ENCODE assay signal across 29 mouse cellular contexts in the genomic region with DNA sequence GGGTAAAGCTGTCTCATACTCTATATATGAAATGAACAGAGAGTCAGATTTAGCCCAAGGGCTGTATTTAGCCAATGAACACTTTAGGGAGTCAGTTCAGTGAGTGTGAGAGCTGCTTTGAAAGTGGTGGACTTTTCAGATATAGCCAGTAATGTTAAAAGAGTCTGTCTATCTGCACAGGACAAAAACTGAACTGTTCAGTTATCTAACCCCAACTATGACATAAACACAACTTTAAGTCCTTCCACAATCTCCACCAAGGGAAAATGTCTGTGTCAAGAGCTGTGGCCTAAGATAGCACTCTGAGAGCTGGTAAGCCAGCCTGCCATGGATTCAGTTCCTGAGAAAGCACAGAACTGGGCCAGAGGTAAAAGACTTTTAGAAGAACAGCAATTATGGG. TPM values are rescaled to one million over a fixed set of nuclear protein-coding genes. Genes with fewer than 3 reads are reported as not detected.
DNase-seq lines count a peak whose midpoint lies in the region; ATAC-seq and TF ChIP-seq lines count a peak whose summit lies in the region.
"Had no signal": no experiment of that assay in that cellular context is flagged by ENCODE, and none has a peak within 500 bp of the region (broad histone marks: within the 10 kb centered on the region; RNA-seq: fewer than 3 reads in every experiment).

No protein-coding gene starts in this region.

- H3K27me3 ChIP-seq in liver, embryonic 12.5 days (replicated peaks) = no peaks in the 10 kb centered on the region
- no peaks in the 10 kb centered on the region for H3K27me3 ChIP-seq in liver, embryonic 14.5 days (ENCODE audit: control insufficient read depth, insufficient read depth, low read length)
- H3K27me3 ChIP-seq: embryonic facial prominence, embryonic 13.5 days; embryonic facial prominence, embryonic 15.5 days; forebrain, embryonic 12.5 days had no signal

- no peak overlapping the region for H3K4me3 ChIP-seq in liver, embryonic 12.5 days
- H3K4me3 ChIP-seq in liver, embryonic 14.5 days (ENCODE audit: insufficient read depth in 1 of 2, low read depth in 2 of 2, low read length in 2 of 2) = no peak overlapping the region
- H3K4me3 ChIP-seq: embryonic facial prominence, embryonic 13.5 days; embryonic facial prominence, embryonic 15.5 days; erythroblast, embryonic 14.5 days; forebrain, embryonic 10.5 days; forebrain, embryonic 12.5 days had no signal

- no peak for DNase-seq in liver
- DNase-seq in liver, embryonic 14.5 days (ENCODE audit: low read depth in 3 of 3, low spot score in 3 of 3) = no peak
- no peak for DNase-seq in thymus, postnatal 0 days (ENCODE audit: low spot score)
- no peak for DNase-seq in kidney, adult 11 months
- DNase-seq in lung, postnatal 25 days (ENCODE audit: low spot score) = no peak
- DNase-seq: adrenal gland, adult 8-10 months; adrenal gland, postnatal 14 days; adrenal gland, postnatal 36 days; cerebellum, adult 11-12 months; cerebellum, adult 2 months; cerebellum, adult 9-10 months; cerebellum, postnatal 10 days; cerebellum, postnatal 25 days; embryo, embryonic 11 days had no signal

- TF ChIP-seq EP300 in liver, embryonic 14.5 days (IDR thresholded peaks at IDR 0.05; ENCODE audit: low read depth) = no peak

- TF ChIP-seq CTCF in liver, embryonic 14.5 days (IDR thresholded peaks at IDR 0.05; ENCODE audit: low read depth) = no peak

- H3K9ac ChIP-seq in liver, embryonic 12.5 days = no peak overlapping the region
- H3K9ac ChIP-seq in liver, embryonic 14.5 days (replicated peaks) = no peak overlapping the region
- H3K9ac ChIP-seq: embryonic facial prominence, embryonic 13.5 days; embryonic facial prominence, embryonic 15.5 days; forebrain, embryonic 12.5 days had no signal

- no peak overlapping the region for H3K27ac ChIP-seq in liver, embryonic 12.5 days
- H3K27ac ChIP-seq in liver, embryonic 14.5 days = no peak overlapping the region
- H3K27ac ChIP-seq: embryonic facial prominence, embryonic 13.5 days; embryonic facial prominence, embryonic 15.5 days; forebrain, embryonic 10.5 days; forebrain, embryonic 12.5 days had no signal

- no peaks in the 10 kb centered on the region for H3K36me3 ChIP-seq in liver, embryonic 12.5 days
- no peaks in the 10 kb centered on the region for H3K36me3 ChIP-seq in liver, embryonic 14.5 days (replicated peaks; ENCODE audit: control insufficient read depth, insufficient read depth, low read depth)
- H3K36me3 ChIP-seq: embryonic facial prominence, embryonic 13.5 days; embryonic facial prominence, embryonic 15.5 days; forebrain, embryonic 10.5 days; forebrain, embryonic 12.5 days had no signal

- H3K9me3 ChIP-seq in liver, embryonic 12.5 days (replicated peaks) = no peaks in the 10 kb centered on the region
- no peaks in the 10 kb centered on the region for H3K9me3 ChIP-seq in liver, embryonic 14.5 days (ENCODE audit: control insufficient read depth, low read length)
- H3K9me3 ChIP-seq: embryonic facial prominence, embryonic 13.5 days; embryonic facial prominence, embryonic 15.5 days; forebrain, embryonic 10.5 days; forebrain, embryonic 12.5 days had no signal

- peaks cover 3% of the 10 kb centered on the region; the same call in 1 of the 2 replicates for H3K4me1 ChIP-seq in liver, embryonic 12.5 days
- no peaks in the 10 kb centered on the region for H3K4me1 ChIP-seq in liver, embryonic 14.5 days (replicated peaks; ENCODE audit: control insufficient read depth in 2 of 2, insufficient read depth in 2 of 2, low read length in 1 of 2)
- H3K4me1 ChIP-seq: embryonic facial prominence, embryonic 13.5 days; embryonic facial prominence, embryonic 15.5 days; forebrain, embryonic 10.5 days; forebrain, embryonic 12.5 days had no signal

- H3K4me2 ChIP-seq in liver, embryonic 12.5 days = no peak overlapping the region
- H3K4me2 ChIP-seq in liver, embryonic 14.5 days (ENCODE audit: low read depth) = no peak overlapping the region
- H3K4me2 ChIP-seq: embryonic facial prominence, embryonic 13.5 days; embryonic facial prominence, embryonic 15.5 days; forebrain, embryonic 12.5 days had no signal

- ATAC-seq in liver, embryonic 12.5 days = peak; percentile 70
- peak; percentile 39; the same call in 1 of the 2 replicates for ATAC-seq in common myeloid progenitor, adult 5-6 weeks (replicated peaks; ENCODE audit: low read depth, poor library complexity, severe bottlenecking)
- ATAC-seq in liver, embryonic 14.5 days (ENCODE audit: insufficient read depth) = peak; percentile 31
- peak; percentile 82 for ATAC-seq in megakaryocyte-erythroid progenitor cell, adult 5-6 weeks (replicated peaks; ENCODE audit: low FRiP score, low TSS enrichment, poor library complexity, severe bottlenecking)
- ATAC-seq: forebrain, embryonic 14.5 days; forebrain, embryonic 16.5 days had no signal

RNA-seq across cellular contexts. Expression of a gene that starts 7.0 kb away (rescaled TPM):
- polyA plus RNA-seq in liver, embryonic 12.5 days (2016; fragmentation: Nextera tagmentation; extraction: Ambion mirVana) = not detected in 2 replicates
- total RNA-seq in common myeloid progenitor, adult 5-6 weeks (2017) = not detected in 2 replicates
- polyA plus RNA-seq in liver, embryonic 14.5 days (2012; rRNA removed) = not detected in 2 replicates
- polyA plus RNA-seq in liver, embryonic 14.5 days (2014; fragmentation: Nextera tagmentation; extraction: Ambion mirVana) = not detected in 2 replicates
- not detected in 2 replicates for total RNA-seq in megakaryocyte-erythroid progenitor cell, adult 5-6 weeks (2014; fragmentation: Nextera tagmentation)
- not detected in 2 replicates for total RNA-seq in megakaryocyte-erythroid progenitor cell, adult 5-6 weeks (2017)
- 0.08 and 0.17 TPM in 2 replicates for polyA plus RNA-seq in thymus, postnatal 0 days (2015; fragmentation: Nextera tagmentation; extraction: Ambion mirVana)
- total RNA-seq: adrenal gland, adult 18-20 months; adrenal gland, adult 8-10 months; adrenal gland, postnatal 14 days; adrenal gland, postnatal 36 days; ES-E14; MEL had no signal
- polyA plus RNA-seq: C2C12; cerebellum, adult 2 months; embryonic facial prominence, embryonic 11.5 days; embryonic facial prominence, embryonic 13.5 days; embryonic facial prominence, embryonic 15.5 days; erythroblast, embryonic 14.5 days; forebrain, embryonic 10.5 days; forebrain, embryonic 12.5 days; forebrain, embryonic 14.5 days; forebrain, embryonic 16.5 days had no signal

RNA-seq across cellular contexts. Expression of a gene that starts 10.3 kb away (rescaled TPM):
- not detected in 2 replicates for polyA plus RNA-seq in liver, embryonic 12.5 days (2016; fragmentation: Nextera tagmentation; extraction: Ambion mirVana)
- total RNA-seq in common myeloid progenitor, adult 5-6 weeks (2017) = not detected in 2 replicates
- polyA plus RNA-seq in liver, embryonic 14.5 days (2012; rRNA removed) = not detected in 2 replicates
- not detected in 2 replicates for polyA plus RNA-seq in liver, embryonic 14.5 days (2014; fragmentation: Nextera tagmentation; extraction: Ambion mirVana)
- total RNA-seq in megakaryocyte-erythroid progenitor cell, adult 5-6 weeks (2014; fragmentation: Nextera tagmentation) = not detected in 2 replicates
- total RNA-seq in megakaryocyte-erythroid progenitor cell, adult 5-6 weeks (2017) = not detected in 2 replicates
- polyA plus RNA-seq in thymus, postnatal 0 days (2015; fragmentation: Nextera tagmentation; extraction: Ambion mirVana) = not detected in 2 replicates
- total RNA-seq: adrenal gland, adult 18-20 months; adrenal gland, adult 8-10 months; adrenal gland, postnatal 14 days; adrenal gland, postnatal 36 days; ES-E14; MEL had no signal
- polyA plus RNA-seq: C2C12; cerebellum, adult 2 months; embryonic facial prominence, embryonic 11.5 days; embryonic facial prominence, embryonic 13.5 days; embryonic facial prominence, embryonic 15.5 days; erythroblast, embryonic 14.5 days; forebrain, embryonic 10.5 days; forebrain, embryonic 12.5 days; forebrain, embryonic 14.5 days; forebrain, embryonic 16.5 days had no signal

RNA-seq across cellular contexts. Expression of a gene that starts 49.3 kb away (rescaled TPM):
- not detected in 2 replicates for polyA plus RNA-seq in liver, embryonic 12.5 days (2016; fragmentation: Nextera tagmentation; extraction: Ambion mirVana)
- total RNA-seq in common myeloid progenitor, adult 5-6 weeks (2017) = not detected in 2 replicates
- polyA plus RNA-seq in liver, embryonic 14.5 days (2012; rRNA removed) = 0.03 TPM in 1 of 2 replicates, not detected in the other
- not detected in 2 replicates for polyA plus RNA-seq in liver, embryonic 14.5 days (2014; fragmentation: Nextera tagmentation; extraction: Ambion mirVana)
- total RNA-seq in megakaryocyte-erythroid progenitor cell, adult 5-6 weeks (2014; fragmentation: Nextera tagmentation) = not detected in 2 replicates
- not detected in 2 replicates for total RNA-seq in megakaryocyte-erythroid progenitor cell, adult 5-6 weeks (2017)
- 0.08 TPM in 1 of 2 replicates, not detected in the other for polyA plus RNA-seq in thymus, postnatal 0 days (2015; fragmentation: Nextera tagmentation; extraction: Ambion mirVana)
- total RNA-seq: adrenal gland, postnatal 36 days; ES-E14; MEL had no signal
- polyA plus RNA-seq: C2C12; embryonic facial prominence, embryonic 11.5 days; embryonic facial prominence, embryonic 13.5 days; embryonic facial prominence, embryonic 15.5 days; erythroblast, embryonic 14.5 days; forebrain, embryonic 10.5 days; forebrain, embryonic 12.5 days; forebrain, embryonic 14.5 days; forebrain, embryonic 16.5 days had no signal

Comparison
In these comparisons a context has a peak if more than half of its experiments do, and no peak if none do; other contexts are left out.
1. ATAC-seq: peak in every context shown above with its lines; median percentile 82 in megakaryocyte-erythroid progenitor cell, adult 5-6 weeks; 70 in liver, embryonic 12.5 days; 39 in common myeloid progenitor, adult 5-6 weeks; 31 in liver, embryonic 14.5 days.